Mouse (Mus musculus) kidney, postnatal 0 days (tissue): ENCODE data around the gene Tbc1d22a. TPM values are rescaled to one million over a fixed set of nuclear protein-coding genes. Genes with fewer than 3 reads are reported as not detected.

Experiments used
- ATAC-seq: fragments of 200-750 bp; cut with Nextera tagmentation; replicated peaks from 2 replicates; pipeline ENCODE4 v1.8.0; 2017; ENCODE audit warnings: low read depth, moderate number of reproducible peaks, moderate TSS enrichment, moderate library complexity; ENCODE audit not compliant: low FRiP score
- DNase-seq: peaks from one replicate; pipeline ENCODE4 v3.0.0-alpha.2; 2016; ENCODE audit warnings: low spot score
- H3K27ac ChIP-seq: fragments of 300-500 bp; sonication (generic); 2 replicates; pipeline ENCODE4 v1.5.1; 2014; ENCODE audit warnings: mild to moderate bottlenecking
- H3K27me3 ChIP-seq: fragments of 300-500 bp; sonication (generic); 2 replicates; pipeline ENCODE4 v1.6.1; 2014; ENCODE audit warnings: low read length, mixed read lengths; ENCODE audit not compliant: insufficient read depth
- H3K36me3 ChIP-seq: fragments of 300-500 bp; sonication (generic); 2 replicates; pipeline ENCODE4 v1.6.1; 2014; ENCODE audit warnings: low read length, mixed read lengths; ENCODE audit not compliant: insufficient read depth
- H3K4me1 ChIP-seq: fragments of 300-500 bp; sonication (generic); replicated peaks from 2 replicates; pipeline ENCODE4 v1.6.1; 2014; ENCODE audit warnings: antibody characterized with exemption, low read length, mixed read lengths; ENCODE audit not compliant: insufficient read depth
- H3K4me2 ChIP-seq: fragments of 300-500 bp; sonication (generic); 2 replicates; pipeline ENCODE4 v1.6.1; 2014; ENCODE audit warnings: mild to moderate bottlenecking, low read length, moderate library complexity, mixed read lengths
- H3K4me3 ChIP-seq: fragments of 300-500 bp; sonication (generic); replicated peaks from 2 replicates; pipeline ENCODE4 v1.5.1; 2014; ENCODE audit warnings: low read depth, low read length
- H3K9ac ChIP-seq: fragments of 300-500 bp; sonication (generic); 2 replicates; pipeline ENCODE4 v1.6.1; 2014; ENCODE audit warnings: low read depth, low read length
- H3K9me3 ChIP-seq: fragments of 300-500 bp; sonication (generic); replicated peaks from 2 replicates; pipeline ENCODE4 v1.6.1; 2016; ENCODE audit warnings: low read length, inconsistent platforms, mixed read lengths
- CTCF ChIP-seq: IDR thresholded peaks from 2 replicates; pipeline ENCODE4 v1.5.1; 2016; ENCODE audit warnings: antibody characterized with exemption, low read depth, mild to moderate bottlenecking, moderate library complexity
- WGBS: fragments of 180-500 bp; shearing (Covaris S2); extraction: QIAGEN DNeasy Blood & Tissue Kit; methylation state at CpG from one replicate; pipeline ENCODE4 v1.1.7; 2014; 5-methylcytosine and 5-hydroxymethylcytosine counted together
- polyA plus RNA-seq: library from polyadenylated mRNA; unstranded; fragments of >200 nt; fragmentation: Nextera tagmentation; extraction: Ambion mirVana; gene quantifications from 2 replicates; pipeline ENCODE4 v1.2.1, GENCODE M21; 2015

The Tbc1d22a gene
- polyA plus RNA-seq, 1 experiment from 2014 or later, result 12.7 TPM

- H3K4me1 ChIP-seq, result no peaks in the 10 kb centered on the region
- no peak overlapping the region for H3K4me3 ChIP-seq
- TF ChIP-seq CTCF, result no peak
- ATAC-seq (no peak), DNase-seq (no peak)
- H3K4me2 ChIP-seq, result no peak overlapping the region
- H3K27ac ChIP-seq, result no peak overlapping the region
- 75% methylated on average over 5 of the region's 5 CpGs for WGBS
- no peak overlapping the region for H3K9ac ChIP-seq
- H3K9me3 ChIP-seq, result no peaks in the 10 kb centered on the region
- no peaks in the 10 kb centered on the region for H3K36me3 ChIP-seq
- no peaks in the 10 kb centered on the region for H3K27me3 ChIP-seq
Observed at GRCm38 (mm10) chr15:86226221-86226620, 12.0 kb downstream of the Tbc1d22a start.

GRCm38 (mm10) chr15:86226968-86227367, 12.7 kb downstream of the Tbc1d22a start:
- 68% methylated on average over 2 of the region's 2 CpGs for WGBS
- no peak overlapping the region for H3K4me3 ChIP-seq
- no peaks in the 10 kb centered on the region for H3K4me1 ChIP-seq
- H3K9ac ChIP-seq, result no peak overlapping the region
- TF ChIP-seq CTCF, result peak; percentile 25; the same call in 1 of the 2 replicates
- H3K27me3 ChIP-seq, result no peaks in the 10 kb centered on the region
- no peak for DNase-seq
- ATAC-seq, result no peak
- no peaks in the 10 kb centered on the region for H3K36me3 ChIP-seq
- H3K4me2 ChIP-seq, result no peak overlapping the region
- H3K9me3 ChIP-seq, result no peaks in the 10 kb centered on the region
- H3K27ac ChIP-seq, result no peak overlapping the region

GRCm38 (mm10) chr15:86228186-86228585, 13.9 kb downstream of the Tbc1d22a start:
- Histone ChIP-seq H3K36me3 (no peaks in the 10 kb centered on the region), H3K4me2 (no peak overlapping the region), H3K4me1 (no peaks in the 10 kb centered on the region), H3K27me3 (no peaks in the 10 kb centered on the region), H3K9me3 (no peaks in the 10 kb centered on the region), H3K27ac (no peak overlapping the region), H3K4me3 (no peak overlapping the region), H3K9ac (no peak overlapping the region)
- ATAC-seq (no peak), DNase-seq (peak; percentile 82)
- WGBS, result 38% methylated on average over 3 of the region's 3 CpGs
- TF ChIP-seq CTCF, result peak; percentile 81

GRCm38 (mm10) chr15:86229088-86229487, 14.8 kb downstream of the Tbc1d22a start:
- Histone ChIP-seq H3K36me3 (0 out of 2 replicates have a peak, but pooled peaks cover under 1% of the 10 kb centered on the region), H3K4me1 (no peaks in the 10 kb centered on the region), H3K9ac (no peak overlapping the region), H3K4me3 (no peak overlapping the region), H3K9me3 (no peaks in the 10 kb centered on the region), H3K27me3 (no peaks in the 10 kb centered on the region), H3K4me2 (no peak overlapping the region), H3K27ac (no peak overlapping the region)
- DNase-seq, result no peak
- 79% methylated on average over 8 of the region's 8 CpGs for WGBS
- no peak for TF ChIP-seq CTCF
- no peak for ATAC-seq

- ATAC-seq, result no peak
- H3K4me1 ChIP-seq, result no peaks in the 10 kb centered on the region
- H3K27ac ChIP-seq, result no peak overlapping the region
- WGBS, result 71% methylated on average over 11 of the region's 11 CpGs
- no peaks in the 10 kb centered on the region for H3K9me3 ChIP-seq
- 0 out of 2 replicates have a peak, but pooled peaks cover 2% of the 10 kb centered on the region for H3K36me3 ChIP-seq
- no peak overlapping the region for H3K4me2 ChIP-seq
- H3K27me3 ChIP-seq, result no peaks in the 10 kb centered on the region
- DNase-seq, result no peak
- no peak overlapping the region for H3K9ac ChIP-seq
- H3K4me3 ChIP-seq, result no peak overlapping the region
- no peak for TF ChIP-seq CTCF
Observed at GRCm38 (mm10) chr15:86229623-86230022, 15.4 kb downstream of the Tbc1d22a start.

GRCm38 (mm10) chr15:86231170-86231569, 16.9 kb downstream of the Tbc1d22a start:
- Histone ChIP-seq H3K4me1 (no peaks in the 10 kb centered on the region), H3K27me3 (no peaks in the 10 kb centered on the region), H3K9me3 (no peaks in the 10 kb centered on the region), H3K27ac (no peak overlapping the region), H3K9ac (no peak overlapping the region), H3K4me2 (no peak overlapping the region), H3K4me3 (no peak overlapping the region), H3K36me3 (0 out of 2 replicates have a peak, but pooled peaks cover 8% of the 10 kb centered on the region)
- 81% methylated on average over 1 of the region's 1 CpGs for WGBS
- no peak for ATAC-seq
- no peak for DNase-seq
- TF ChIP-seq CTCF, result no peak
